Mouse (Mus musculus): ENCODE results near the gene AI597479. TPM values are rescaled to one million over a fixed set of nuclear protein-coding genes. Genes with fewer than 3 reads are reported as not detected.

AI597479 gene
- 10 to 100 TPM; 23.5 to 25.6 TPM for total RNA-seq (2021)

DNA sequence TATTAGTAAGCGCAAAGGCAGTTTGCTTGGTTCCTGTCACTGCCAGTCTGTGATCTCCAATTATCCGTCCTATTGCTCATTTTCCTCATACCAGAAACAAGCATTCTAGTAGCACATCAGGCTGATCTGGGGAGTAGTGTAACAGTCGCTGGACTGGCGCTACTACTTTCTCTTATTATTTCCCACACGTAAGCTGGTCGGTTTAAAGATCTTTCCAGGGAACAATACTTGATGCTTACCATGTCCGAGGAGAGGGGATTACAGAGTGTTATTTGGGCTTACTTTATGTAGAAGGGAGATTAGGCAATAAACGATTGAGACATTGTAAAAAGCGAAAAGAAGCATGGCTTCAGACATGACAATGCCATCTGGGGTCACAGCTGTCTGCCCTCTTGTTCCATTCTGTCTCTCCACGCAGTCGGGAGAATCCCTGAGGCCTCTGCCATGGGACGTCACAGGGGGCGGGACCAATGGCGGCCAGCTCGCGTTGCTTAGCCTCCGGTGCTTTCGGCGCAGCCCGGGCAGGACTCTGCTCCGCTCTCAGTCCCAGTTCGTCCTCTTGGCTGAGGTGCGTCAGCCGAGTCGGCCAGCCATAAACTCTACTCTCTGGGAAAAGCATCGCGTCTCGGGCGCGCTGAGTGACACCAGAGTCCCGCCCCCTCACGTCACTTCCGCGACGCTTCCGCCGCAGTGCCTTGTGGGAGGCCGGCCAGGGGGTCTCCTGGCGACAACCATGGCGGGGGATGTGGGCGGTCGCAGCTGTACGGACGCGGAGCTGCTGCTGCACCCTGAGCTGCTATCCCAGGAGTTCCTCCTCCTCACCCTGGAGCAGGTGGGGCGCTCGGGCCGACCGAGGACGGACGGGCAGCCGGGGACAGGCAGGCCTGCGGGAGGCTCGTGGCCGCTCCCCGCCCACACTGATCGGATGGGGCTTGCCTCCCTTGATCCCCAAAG, at the start of gene AI597479, which contains the start of gene Tgfbrap1:
Gene AI597479, plus strand, starts transcription at position 680 of the 954 bp plus-strand sequence.
Gene Tgfbrap1, minus strand, starts transcription at position 607 of the 954 bp plus-strand sequence.
- DNase-seq (ENCODE audit: extremely low spot score in 1 of 2, low spot score in 1 of 2) = peak; percentile 87 to 97

DNA sequence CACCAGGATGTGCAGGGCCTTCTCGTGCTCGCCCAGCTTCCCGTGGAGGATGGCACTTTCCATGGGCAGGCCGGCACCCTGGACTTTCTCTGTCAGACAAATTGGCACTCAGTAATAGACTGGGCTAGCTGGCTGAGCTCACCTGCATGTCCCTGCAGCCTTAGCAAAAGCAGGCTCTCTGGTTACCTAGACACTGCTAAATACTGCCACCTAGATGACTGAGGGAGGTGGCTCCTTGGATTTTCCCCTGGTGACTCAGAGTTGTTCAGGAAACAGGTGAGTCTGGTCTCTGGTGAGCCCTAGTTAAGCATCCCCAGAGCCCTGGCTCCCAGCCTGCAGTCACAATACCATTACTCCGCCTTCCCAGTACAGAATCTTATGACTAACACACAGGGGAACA, 46.6 kb upstream of the AI597479 start:
- DNase-seq (ENCODE audit: extremely low spot score in 1 of 2, low spot score in 1 of 2) = no peak

DNA sequence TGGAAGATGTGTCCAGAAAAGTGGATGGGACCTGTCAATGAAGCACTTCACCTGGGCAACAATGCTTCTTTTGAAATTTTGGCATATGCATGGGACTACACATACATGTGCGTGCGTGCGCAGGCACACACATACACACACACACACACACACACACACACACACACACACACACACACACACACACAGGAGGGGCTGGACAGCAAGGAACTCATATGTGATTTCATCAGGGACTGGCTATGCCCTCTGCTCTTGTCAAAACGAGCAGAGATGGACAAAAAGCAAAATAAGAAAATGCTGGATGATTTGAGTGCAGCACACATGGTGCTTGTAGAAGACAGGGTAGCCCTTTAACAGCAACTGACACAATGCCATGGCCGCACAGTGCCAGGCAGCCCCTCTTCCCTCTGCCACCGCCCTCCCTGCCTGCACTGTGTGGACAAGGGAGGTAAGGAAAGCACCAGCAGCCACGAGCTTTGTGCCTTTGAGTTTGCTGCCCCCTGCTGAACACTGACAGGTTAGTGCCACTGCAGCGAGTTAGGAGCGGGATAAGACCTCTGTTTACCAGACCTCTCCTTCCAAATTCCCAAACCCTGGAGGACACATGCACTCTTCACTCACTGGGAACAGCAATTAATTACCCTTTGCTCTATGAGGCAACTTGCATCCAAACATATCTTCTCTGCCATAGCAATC, 32.7 kb upstream of the AI597479 start:
- DNase-seq (ENCODE audit: extremely low spot score in 1 of 2, low spot score in 1 of 2) = peak; percentile 54 to 85

DNA sequence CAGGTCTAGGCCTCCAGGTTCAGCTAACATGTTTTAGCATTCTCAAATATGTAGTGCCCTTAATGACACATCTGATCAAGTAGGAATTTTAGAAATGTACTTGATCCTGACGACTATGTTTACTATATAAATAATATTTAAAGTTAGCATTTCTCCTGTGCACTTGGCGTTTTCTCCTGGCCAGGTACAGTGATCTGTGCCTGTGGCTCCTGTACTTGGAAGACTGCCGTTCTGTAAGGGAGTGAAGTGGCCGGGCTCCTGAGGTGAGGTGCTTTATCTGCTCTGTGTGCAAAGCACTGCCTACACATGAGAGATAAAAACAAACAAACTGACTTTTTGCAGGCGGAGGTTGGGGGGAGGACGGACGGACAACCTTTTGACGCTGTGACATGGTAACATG, 31.9 kb upstream of the AI597479 start:
- DNase-seq (ENCODE audit: extremely low spot score in 1 of 2, low spot score in 1 of 2) = no peak

DNA sequence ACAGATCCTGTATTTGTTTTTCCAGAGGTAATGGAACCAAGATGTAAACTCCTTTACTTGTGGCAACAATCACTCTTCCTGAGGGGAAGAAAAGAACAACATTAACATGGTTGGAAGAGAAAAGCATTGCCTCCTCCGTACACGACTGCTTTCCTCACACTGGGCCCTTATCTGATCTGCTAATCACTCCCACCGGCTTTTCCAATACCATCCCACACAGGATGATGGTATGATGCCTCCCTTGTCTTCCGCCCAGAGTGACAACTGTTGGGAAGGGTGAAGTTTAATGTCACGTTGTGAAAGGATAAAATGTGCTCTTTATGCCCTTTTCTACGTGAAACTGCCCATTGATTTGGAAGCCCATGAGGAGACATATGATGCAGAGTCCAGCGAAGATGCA, 31.0 kb upstream of the AI597479 start:
- DNase-seq (ENCODE audit: extremely low spot score in 1 of 2, low spot score in 1 of 2) = no peak

DNA sequence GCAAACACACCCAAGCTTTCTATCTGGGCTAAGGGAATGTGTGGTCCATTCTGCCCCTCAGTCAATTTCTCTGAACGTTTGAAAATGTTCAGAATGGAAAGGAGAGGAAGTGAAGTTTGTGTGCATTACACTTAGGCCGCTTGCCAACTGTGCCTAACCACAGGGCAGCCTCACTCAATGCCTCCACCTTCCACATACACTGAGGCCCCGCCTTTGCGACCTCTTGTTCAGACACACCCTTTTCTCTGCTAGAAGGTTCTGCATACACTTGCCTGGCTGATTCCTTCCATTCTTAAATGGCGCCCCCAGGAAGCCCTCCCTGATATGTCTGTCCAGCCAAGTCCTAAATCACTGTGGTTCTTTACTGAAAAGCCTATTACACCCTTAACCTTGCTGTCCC, 27.8 kb upstream of the AI597479 start:
- DNase-seq (ENCODE audit: extremely low spot score in 1 of 2, low spot score in 1 of 2) = no peak

DNA sequence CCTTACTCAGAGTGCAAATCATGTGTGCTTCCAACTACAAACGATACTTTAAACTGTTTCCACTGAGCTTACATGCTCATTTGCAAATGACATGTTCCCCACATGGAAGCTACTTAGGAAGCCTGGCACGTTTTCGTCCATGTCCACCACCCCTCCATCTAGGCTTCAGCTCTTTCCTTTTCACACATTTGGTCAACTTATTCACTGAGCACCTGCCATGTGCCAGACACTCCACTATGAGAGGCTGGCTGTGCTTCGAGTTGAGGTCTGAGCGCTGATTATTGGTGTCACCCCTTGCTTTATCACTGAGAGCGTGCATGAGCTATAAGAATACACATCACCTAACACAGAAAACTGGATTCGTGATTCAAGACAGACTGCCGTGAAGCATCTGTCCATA, 26.5 kb upstream of the AI597479 start:
- DNase-seq (ENCODE audit: extremely low spot score in 1 of 2, low spot score in 1 of 2) = no peak

DNA sequence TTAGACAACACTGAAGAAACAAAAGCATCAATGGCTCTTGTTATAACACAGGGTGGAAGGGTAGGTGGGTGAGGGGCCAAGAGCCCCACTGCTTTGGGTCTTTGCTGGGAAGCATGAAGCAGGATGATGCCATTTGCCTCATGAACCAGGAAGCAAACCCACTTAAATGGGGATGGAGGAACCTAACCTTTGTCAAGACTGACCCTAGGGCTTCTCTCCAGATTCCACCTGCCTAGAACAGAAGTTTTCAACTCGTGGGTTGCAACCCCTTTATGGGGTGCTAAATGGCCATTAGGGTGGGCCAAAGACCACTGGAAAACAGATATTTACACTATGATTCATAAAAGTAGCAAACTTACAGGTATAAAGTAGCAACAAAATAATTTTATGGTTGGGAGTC, 25.9 kb upstream of the AI597479 start:
- DNase-seq (ENCODE audit: extremely low spot score in 1 of 2, low spot score in 1 of 2) = no peak

DNA sequence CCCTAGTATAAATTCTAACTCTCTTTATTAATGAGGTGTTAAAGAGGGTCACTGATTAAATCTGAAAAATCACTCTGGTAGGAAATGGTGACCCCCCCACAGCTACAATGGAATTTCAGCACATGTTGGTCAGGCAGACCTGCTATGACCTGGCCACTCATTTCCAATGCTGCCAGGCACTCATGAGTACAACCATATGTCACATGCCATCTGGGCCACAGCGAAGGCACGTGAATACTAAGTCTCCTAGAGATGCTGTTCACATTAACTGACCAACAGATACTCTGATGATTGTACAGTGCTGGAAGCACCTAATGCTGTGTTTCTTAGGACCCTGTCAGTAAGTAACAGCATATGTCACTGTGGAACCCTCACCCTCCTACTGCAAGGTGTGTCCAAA, 23.7 kb upstream of the AI597479 start:
- no peak for DNase-seq (ENCODE audit: extremely low spot score in 1 of 2, low spot score in 1 of 2)

DNA sequence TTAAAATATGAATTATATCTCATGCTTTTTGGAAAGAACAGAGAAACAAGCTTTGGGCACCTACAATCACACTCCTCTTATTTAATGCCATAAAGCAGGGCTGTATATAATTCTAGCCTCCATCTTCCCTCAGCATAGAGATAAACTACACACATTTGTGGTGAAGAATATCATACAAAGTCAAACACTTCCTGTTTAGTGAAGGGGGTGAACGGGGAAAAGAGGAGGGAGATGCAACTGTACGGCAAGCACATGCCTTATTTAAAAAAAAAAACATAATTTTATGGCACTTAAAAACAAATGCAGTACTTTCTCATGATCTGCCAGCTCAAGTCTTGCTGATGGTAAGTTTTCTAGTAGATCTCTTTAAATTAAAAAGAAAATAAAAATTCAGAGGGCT, 20.4 kb upstream of the AI597479 start:
- no peak for DNase-seq (ENCODE audit: extremely low spot score in 1 of 2, low spot score in 1 of 2)

DNA sequence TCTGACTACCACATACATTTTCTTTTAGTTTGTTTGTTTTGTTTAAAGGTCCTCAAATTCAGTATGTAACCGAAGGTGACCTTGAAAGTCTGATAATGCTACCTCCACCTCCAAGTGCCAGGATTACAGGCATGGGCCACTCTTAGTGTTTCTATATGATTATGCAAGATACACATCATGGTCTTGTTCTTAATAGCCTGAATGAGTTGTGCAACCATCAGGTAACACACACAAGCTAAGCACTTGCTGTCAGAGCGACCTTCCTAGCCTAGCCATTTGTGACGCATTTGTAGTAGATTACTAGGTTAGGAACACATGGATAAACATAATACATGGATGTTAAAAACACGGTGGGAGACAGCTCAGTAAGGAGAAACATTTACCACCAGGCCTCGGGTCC, 15.6 kb upstream of the AI597479 start:
- DNase-seq (ENCODE audit: extremely low spot score in 1 of 2, low spot score in 1 of 2) = no peak

DNA sequence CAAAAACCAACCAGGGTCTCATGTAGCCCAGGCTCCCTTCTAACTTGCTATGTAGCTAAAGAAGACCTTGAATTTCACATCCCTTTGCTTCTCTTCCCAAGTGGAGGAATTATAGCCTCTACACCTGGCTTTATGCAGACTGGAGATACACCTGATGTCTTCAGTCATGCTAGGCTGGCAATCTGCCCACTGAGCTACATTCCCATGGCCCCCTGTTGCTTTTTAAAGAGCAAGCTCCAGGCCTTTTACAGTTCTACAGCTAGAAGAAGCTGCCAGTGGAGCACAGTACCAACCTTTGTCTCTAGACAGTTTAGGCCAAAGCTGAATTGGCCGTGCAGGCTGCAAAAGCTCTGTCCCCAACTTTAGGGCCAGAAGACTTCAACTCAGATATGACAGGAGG, 8.1 kb upstream of the AI597479 start:
- no peak for DNase-seq (ENCODE audit: extremely low spot score in 1 of 2, low spot score in 1 of 2)

DNA sequence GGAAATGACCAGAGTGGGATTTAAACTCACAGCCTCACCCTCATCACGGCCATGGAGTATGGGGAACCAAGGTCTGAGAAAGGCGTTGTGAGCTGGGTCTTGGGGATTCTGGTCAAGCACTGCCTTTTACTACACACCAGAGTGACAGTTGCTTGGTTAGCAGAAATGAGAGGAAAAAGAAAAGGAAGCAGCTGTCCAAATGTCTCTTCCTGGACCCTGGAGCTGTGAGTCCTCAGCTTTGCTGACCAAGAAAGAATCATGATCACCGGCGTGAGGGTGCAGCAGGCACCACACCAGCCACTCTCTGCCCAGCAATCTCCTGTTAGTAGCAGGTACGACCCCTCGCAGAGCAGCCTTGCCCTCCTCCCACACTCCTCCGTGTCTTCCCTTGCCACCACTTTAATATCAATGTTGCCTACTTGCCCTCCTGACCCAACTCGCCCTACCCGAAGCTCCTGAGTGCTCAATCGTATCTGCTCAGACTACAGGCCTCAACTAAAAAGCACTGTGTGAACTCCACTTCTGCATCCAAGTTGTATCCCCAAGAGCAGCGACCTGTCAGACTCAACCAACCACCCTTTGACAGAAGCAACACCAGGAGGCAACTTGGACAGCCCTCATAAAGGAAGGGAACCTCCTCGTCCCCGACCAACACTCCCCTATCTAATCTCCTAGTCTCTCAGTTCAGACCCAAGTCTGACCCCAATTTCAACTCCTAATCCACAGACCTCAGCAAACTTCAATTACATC, 7.0 kb upstream of the AI597479 start:
- no peak for DNase-seq (ENCODE audit: extremely low spot score in 1 of 2, low spot score in 1 of 2)

DNA sequence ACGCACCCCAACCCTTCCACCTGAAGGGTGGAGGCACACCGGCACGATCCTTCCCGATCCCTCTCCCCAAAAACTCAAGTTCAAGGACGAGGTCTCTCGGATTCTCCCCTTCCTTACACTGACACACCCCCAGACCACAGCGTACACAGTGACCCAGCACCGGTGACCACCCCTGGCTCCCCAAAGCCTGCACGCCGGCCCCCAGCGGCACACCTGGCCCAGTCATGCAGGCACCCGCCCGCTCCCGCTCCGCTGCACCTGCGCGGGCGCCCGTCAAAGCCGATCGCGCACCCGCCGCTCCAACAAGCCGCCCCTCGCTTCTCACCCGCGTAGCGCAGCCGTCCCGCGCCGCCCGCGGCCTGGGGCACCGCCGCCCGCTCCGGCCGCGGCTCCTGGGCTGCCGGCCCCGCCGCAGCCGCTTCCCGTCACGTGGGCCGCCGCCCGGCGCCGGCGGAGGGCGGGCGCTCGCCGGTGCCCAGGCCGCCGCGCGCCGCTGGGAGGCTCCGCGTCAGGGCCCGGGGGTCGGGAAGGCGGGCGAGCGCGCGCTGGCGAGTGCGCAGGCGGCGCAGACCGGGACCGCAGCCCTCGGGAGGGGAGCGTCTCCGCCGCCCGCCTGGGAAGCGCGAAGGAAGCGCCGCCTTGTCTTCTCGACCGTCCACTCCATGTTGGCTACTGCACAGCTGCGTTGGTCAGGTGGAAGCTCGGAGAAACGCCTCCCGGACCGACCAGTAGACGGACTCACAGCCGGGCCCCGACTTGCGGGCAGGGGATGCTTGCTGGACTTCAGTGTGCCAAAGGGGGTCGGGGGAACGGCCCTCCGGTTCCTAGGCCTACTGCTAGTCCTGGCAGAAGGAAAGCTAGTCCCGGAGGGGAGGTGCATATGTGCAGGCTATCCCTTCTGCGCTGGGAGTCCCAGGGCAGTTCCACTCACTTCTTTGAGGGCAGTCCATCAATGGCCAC, 6.2 kb upstream of the AI597479 start:
- DNase-seq (ENCODE audit: extremely low spot score in 1 of 2, low spot score in 1 of 2) = peak; percentile 56 to 71

DNA sequence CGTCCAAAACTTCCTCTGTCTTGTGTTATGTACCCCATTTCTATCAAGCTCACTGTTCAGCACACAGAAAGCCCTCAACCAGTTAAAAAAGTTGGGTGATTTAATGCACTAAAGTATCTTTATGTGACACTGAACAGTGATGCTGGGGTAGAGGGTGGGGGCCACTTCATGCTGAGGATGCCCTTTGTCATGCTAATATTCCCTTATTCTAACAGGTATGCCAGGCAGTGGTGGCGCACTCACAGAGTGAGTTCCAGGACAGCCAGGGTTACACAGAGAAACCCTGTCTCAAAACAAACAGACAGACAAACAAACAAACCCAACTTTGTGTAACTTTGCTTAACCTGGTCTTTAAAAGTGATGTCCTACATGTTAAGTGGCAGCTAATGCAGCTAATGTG, 4.3 kb upstream of the AI597479 start:
- no peak for DNase-seq (ENCODE audit: extremely low spot score in 1 of 2, low spot score in 1 of 2)

DNA sequence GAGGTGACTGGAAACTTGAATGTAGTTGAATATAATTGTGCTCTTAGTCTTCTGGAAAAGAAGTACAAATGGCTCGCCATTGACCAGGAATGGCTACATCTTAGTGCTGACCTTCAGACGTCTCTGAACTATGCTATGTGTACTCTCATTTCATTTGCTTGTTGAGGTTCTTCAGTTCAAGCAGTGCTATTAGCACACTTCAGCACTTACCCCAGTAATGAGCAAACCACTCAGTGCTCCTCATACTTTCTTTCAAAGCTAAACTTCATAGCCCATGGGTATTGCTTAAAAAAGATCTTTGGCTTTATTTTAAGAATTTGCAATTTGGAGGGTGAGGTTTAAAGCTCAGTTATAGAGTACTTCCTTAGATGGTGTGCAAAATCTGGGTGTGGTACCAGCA, 10.2 kb downstream of the AI597479 start:
- no peak for DNase-seq (ENCODE audit: extremely low spot score in 1 of 2, low spot score in 1 of 2)

DNA sequence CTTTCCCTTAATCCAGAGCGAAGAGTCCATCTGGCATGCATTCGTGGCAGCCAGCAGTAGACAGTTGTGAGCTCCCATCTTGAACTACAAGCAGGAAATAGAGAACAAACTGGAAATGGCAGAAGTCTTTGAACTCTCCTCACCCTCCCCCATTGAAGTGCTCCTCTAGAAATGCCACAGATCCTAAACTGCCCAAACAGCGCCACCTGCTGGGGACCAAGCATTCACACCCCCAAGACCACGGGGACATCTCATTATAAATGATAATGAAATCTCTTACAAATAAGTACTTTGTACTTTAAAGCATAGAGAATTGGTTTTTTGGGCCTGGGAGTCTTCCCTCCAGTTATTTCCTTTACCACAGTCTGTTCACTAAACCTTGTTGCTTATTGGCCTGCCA, 12.0 kb downstream of the AI597479 start:
- peak in 1 of 2 experiments; percentile 65 for DNase-seq (ENCODE audit: extremely low spot score in 1 of 2, low spot score in 1 of 2)

DNA sequence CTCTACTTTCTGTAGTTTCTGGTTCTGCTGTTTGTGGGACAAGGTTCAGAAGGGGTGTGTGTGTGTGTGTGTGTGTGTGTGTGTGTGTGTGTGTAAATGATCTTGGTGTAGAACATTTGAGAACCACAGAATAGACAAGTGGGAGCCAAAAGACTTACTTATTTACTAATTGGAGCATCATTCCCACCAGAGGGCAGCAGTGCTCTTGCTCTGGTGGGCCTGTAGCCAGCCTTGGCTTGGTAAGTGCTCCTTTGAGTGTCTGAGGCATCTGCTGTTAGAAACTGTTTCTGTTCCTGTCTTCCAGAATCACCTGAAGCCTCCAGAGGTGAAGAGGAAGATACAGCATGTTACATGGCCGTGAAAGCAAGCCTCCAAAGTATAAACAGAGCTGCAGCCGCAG, 14.4 kb downstream of the AI597479 start:
- DNase-seq (ENCODE audit: extremely low spot score in 1 of 2, low spot score in 1 of 2) = peak; percentile 49 to 65

DNA sequence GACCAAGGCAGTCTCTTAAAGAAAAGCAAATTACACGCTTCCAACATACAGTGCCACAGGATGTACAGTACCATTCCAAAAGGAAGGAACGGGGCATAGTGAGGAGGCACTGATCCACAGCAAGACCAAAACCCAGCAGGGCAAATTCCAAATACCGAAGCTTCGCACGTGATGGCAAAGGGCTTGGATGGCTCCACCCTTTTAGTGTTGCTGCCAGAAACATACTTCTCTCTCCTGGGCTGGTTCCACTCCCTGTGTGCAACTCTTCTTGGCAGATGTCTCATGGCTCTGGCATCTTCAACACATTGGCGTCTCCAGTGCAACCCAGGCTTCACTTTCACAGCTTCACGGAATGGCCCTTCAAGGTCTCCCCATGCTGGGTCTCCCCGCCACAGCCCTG, 18.9 kb downstream of the AI597479 start:
- DNase-seq (ENCODE audit: extremely low spot score in 1 of 2, low spot score in 1 of 2) = no peak

DNA sequence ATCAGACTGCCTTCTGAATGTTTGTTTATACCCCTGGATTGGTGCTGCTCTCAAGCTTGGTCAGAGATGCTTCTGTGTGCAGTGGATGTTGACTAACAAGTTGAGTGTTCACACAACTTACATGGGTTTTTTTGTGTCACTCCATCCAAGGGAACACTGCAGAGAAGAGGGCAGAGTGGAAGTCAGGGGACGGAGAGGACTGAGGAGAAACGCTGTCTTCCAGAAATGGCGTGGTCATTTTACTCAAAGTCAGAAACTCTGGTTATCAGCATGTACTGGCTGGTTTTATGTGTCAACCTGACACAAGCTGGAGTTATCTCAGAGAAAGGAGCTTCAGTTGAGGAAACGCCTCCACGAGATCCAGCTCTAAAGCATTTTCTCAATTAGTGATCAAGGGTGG, 22.4 kb downstream of the AI597479 start:
- no peak for DNase-seq (ENCODE audit: extremely low spot score in 1 of 2, low spot score in 1 of 2)

All from layer of hippocampus, postnatal 25 days (tissue).